22 mouse cellular contexts compared by ENCODE assay signal in the genomic region with DNA sequence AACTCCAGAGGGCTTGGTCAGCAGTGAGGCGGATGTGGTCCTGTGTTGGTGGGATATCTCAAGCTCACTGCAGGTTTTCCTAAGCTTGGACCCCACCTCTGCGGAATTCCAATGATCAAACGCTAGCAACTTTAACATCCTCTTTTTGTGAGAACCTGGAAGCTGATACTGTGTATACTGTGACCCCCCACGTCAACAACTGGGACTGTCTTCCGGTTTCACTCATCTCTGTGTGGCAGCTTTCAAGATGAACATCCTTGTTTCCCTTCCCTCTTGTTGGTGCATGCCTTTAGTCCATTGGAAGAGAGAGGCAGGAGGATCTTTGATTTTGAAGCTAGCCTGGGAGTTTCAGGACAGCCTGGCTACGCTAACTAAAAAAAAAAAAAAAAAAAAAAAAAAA.
A peak's percentile ranks its signal among the peaks of the same experiment; 100 is the strongest.
DNase-seq lines count a peak whose midpoint lies in the region; ATAC-seq and TF ChIP-seq lines count a peak whose summit lies in the region.
"Had no signal": no experiment of that assay in that cellular context is flagged by ENCODE, and none has a peak within 500 bp of the region (broad histone marks: within the 10 kb centered on the region; RNA-seq: fewer than 3 reads in every experiment).

No protein-coding gene starts in this region.

- no peak overlapping the region for H3K4me3 ChIP-seq in layer of hippocampus, adult 2 months
- H3K4me3 ChIP-seq: embryonic facial prominence, embryonic 10.5 days; embryonic facial prominence, embryonic 12.5 days; forebrain, embryonic 13.5 days; forebrain, embryonic 15.5 days had no signal

- 0 out of 2 replicates have a peak, but pooled peaks have one; percentile 22 for ATAC-seq in granulocyte monocyte progenitor cell, adult 5-6 weeks (replicated peaks; ENCODE audit: poor library complexity, severe bottlenecking)
- ATAC-seq: activated CD4-positive, CD25-positive, alpha-beta regulatory T cell, adult 4 months; CD4-positive, CD25-positive, alpha-beta regulatory T cell, adult 4 months; forebrain, embryonic 13.5 days; forebrain, embryonic 15.5 days; Patski had no signal

- peak; percentile 33 for DNase-seq in layer of hippocampus, adult 9-11 months
- no peak for DNase-seq in layer of hippocampus, adult 2 months (ENCODE audit: low spot score in 2 of 2)
- peak; percentile 55 for DNase-seq in A20 (ENCODE audit: low read depth, low spot score)
- DNase-seq in kidney, adult 11 months, result no peak
- DNase-seq in right cerebral cortex, adult 18-20 months, result no peak
- DNase-seq: adrenal gland, adult 8-10 months; adrenal gland, postnatal 14 days; adrenal gland, postnatal 36 days; B cell, adult 2 months; cerebellum, adult 11-12 months; cerebellum, adult 2 months; cerebellum, adult 9-10 months; cerebellum, postnatal 10 days; cerebellum, postnatal 25 days had no signal

- TF ChIP-seq CTCF in layer of hippocampus, adult 2 months (conservative IDR thresholded peaks at IDR 0.05), result no peak

- H3K27ac ChIP-seq in layer of hippocampus, adult 2 months, result no peak overlapping the region
- H3K27ac ChIP-seq: embryonic facial prominence, embryonic 10.5 days; embryonic facial prominence, embryonic 12.5 days; forebrain, embryonic 13.5 days; forebrain, embryonic 15.5 days had no signal

Comparison
In these comparisons a context has a peak if more than half of its experiments do, and no peak if none do; other contexts are left out.
1. DNase-seq: peak in layer of hippocampus, adult 9-11 months (single experiment) and A20 (single experiment); none in layer of hippocampus, adult 2 months (0 of 2), kidney, adult 11 months (single experiment) and right cerebral cortex, adult 18-20 months (single experiment).